Mouse (Mus musculus) thymus, adult 2 months (tissue): ENCODE data around the gene Arid1a.

ENCODE experiments used
- CTCF ChIP-seq: fragments of 200-500 bp; IDR thresholded peaks from 2 replicates; pipeline ENCODE4 v1.5.1; 2012; ENCODE audit warnings: mild to moderate bottlenecking, control low read depth, low read length, moderate library complexity, borderline replicate concordance; ENCODE audit not compliant: control insufficient read depth, poor library complexity, insufficient read depth; ENCODE audit errors: extremely low read depth
- POLR2A ChIP-seq: fragments of 200-500 bp; IDR thresholded peaks from 2 replicates; pipeline ENCODE4 v1.6.1; 2012; ENCODE audit warnings: mild to moderate bottlenecking, low read length, control low read depth, moderate library complexity; ENCODE audit not compliant: control insufficient read depth, poor library complexity, insufficient read depth; ENCODE audit errors: extremely low read depth

DNA sequence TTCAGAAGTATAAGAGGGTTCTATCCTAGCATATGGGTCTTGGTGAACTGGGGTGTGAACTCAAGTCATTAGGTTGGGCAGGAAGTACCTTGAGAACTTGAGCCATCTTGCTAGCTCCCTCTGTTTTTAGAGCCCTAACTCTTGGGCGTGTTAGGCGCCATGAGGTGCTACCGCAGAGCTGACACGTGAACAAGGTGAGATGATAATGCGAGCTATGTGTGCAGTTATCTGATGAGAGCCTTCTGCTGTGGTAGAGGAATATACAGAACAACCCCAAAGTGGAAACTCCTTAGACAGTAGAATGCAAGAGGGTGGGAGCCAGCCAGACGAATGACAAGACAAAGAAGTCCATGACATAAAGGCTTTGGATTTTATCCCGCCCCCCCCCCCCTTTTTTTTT, 79.3 kb downstream of the Arid1a start:
- TF ChIP-seq POLR2A (no peak), CTCF (no peak)
